Mouse (Mus musculus): ENCODE results near the gene Rela.
A peak's percentile ranks its signal among the peaks of the same experiment; 100 is the strongest.

DNA sequence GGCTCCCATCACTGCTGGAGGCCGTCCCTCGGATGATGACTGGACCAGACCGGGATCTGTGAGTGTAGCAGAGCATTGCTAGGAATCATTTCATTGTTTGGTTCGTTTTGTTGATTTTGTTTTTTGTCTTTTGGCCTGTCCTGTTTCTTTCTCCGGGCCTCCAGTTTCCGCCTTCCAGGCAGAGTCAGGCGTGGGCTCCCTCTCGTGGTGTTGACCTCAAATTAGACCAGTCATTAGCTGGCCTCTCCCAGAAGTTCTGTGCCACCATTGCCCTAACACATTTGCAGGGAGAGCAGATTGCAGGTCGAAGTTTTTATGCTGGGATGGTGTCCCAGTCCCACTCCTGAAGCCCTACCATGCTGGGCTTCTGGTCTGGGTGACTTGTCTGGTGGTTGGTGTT is 48.1 kb upstream of the Rela start:
- TF ChIP-seq POLR2A (IDR thresholded peaks at IDR 0.05; ENCODE audit: low read depth, low read length) (no peak), MAX (IDR thresholded peaks at IDR 0.05; ENCODE audit: low read length) (no peak), CTCF (conservative IDR thresholded peaks at IDR 0.05 in 1 of 2, IDR thresholded peaks at IDR 0.05 in 1 of 2; ENCODE audit: low read depth in 2 of 2, low read length in 2 of 2) (peak in 1 of 2 experiments; percentile 57; a peak in 2 of 4 replicates), NRF1 (IDR thresholded peaks at IDR 0.05; ENCODE audit: low read depth, low read length) (no peak), ZNF384 (IDR thresholded peaks at IDR 0.05; ENCODE audit: low read depth, low read length) (no peak), EP300 (IDR thresholded peaks at IDR 0.05; ENCODE audit: low read length) (no peak)

Measured in CH12.LX (cell line).